Mouse (Mus musculus) liver, adult 2 months (tissue): ENCODE measurements around the gene Tlk1.

Source experiments
- CTCF ChIP-seq: fragments of 200-500 bp; IDR thresholded peaks from 2 replicates; pipeline ENCODE4 v1.5.1; 2011; ENCODE audit warnings: low read depth, low read length, control low read depth
- POLR2A ChIP-seq: fragments of 200-500 bp; IDR thresholded peaks from 2 replicates; pipeline ENCODE4 v1.6.1; 2011; ENCODE audit warnings: low read length, control low read depth; ENCODE audit not compliant: insufficient read depth; ENCODE audit errors: extremely low read depth

DNA sequence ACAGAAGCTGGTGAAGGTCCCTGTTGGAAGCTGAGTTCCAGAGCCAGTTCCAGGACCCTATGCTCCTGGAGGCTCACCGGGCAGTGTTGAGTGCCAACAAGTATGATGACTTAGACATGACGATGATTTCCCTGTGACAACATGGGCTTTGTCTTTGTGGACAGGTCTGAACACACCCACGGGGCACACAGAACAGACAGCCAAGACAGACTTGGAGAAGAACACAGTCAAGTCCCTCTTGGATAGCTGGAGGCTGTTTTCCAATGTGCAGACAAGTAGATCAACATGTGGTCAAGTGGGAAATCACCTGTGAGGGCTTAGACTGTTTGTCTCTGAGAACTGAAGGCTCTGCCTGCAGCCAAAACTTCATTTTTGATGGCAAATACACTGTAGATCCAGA is 31.4 kb upstream of the Tlk1 start:
- TF ChIP-seq CTCF = no peak
- TF ChIP-seq POLR2A = no peak
